Mouse (Mus musculus): ENCODE measurements around the gene Nkain2.

Nkain2 gene

DNA sequence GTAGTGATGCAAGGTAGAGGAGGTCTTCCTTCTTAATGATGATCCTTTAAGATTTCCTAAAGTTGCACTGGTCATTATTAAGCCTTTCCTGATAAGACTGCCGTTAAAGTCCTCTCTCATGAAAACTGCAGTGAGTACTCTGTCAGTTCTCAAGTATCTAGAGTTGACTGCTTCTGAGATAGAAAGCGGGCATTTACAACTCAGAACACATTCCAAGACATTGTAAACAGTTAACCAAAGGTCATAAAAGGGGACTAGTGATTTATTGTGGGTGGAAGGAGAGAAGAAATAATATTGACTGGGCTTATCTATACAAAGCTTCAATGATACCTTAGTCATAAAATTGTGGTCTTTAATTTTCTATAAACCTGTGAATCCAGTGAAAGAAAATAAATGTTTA is 990.8 kb downstream of the Nkain2 start:
- in situ Hi-C loops (cut with MboI; ENCODE audit: low pct_unique_long_range_greater_than_20kb in 1 of 2, low sequenced_read_pairs in 2 of 2, unreplicated experiment in 1 of 2) = no loop called here

DNA sequence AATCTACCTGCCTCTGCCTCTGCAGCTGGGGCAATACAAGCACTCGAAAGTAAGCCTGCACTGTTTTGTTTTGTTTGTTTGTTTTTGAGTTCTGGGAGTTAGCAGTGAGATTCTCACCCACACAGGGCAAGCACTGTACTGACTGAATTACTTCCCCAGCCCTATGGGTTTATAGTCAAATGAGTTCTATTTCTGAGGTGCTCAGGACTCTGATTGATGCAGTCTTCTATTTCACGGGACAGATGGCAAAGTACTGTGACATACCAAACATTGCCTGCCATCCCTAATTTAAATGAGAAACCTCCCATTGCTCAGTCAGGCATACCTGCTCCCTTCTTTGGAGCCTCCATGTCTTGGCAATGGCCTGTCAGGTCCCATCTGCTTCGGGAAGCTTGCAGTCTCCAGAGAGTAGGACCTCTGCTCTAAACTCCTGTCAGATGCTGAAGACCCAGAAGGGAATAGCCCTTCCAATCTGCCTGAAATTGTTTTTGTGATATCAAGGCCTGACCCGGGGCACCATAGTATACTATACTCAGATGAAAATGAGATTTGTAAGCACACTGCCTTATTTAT is 1016.9 kb downstream of the Nkain2 start:
- in situ Hi-C loops (cut with MboI; ENCODE audit: low pct_unique_long_range_greater_than_20kb in 1 of 2, low sequenced_read_pairs in 2 of 2, unreplicated experiment in 1 of 2) = no loop called here

DNA sequence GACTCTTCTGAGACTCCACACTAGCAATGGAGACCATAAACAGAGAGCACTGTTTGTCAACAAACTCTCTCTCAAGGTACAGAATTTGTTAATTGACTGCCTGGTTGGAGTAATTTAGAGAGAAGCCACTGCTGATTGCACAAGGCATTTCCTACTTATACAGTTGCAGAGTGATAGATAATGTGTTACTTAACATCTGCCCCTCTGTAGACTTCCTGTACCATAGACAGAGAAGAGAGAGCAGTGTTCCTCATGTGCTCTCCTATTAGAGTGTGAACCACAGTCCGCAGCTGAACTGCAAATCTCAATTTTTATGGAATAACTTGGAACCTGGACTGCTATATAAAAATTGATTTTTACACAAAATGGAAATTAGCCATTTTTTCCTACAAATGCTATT is 1022.0 kb downstream of the Nkain2 start:
- in situ Hi-C loops (cut with MboI; ENCODE audit: low pct_unique_long_range_greater_than_20kb in 1 of 2, low sequenced_read_pairs in 2 of 2, unreplicated experiment in 1 of 2) = no loop called here

DNA sequence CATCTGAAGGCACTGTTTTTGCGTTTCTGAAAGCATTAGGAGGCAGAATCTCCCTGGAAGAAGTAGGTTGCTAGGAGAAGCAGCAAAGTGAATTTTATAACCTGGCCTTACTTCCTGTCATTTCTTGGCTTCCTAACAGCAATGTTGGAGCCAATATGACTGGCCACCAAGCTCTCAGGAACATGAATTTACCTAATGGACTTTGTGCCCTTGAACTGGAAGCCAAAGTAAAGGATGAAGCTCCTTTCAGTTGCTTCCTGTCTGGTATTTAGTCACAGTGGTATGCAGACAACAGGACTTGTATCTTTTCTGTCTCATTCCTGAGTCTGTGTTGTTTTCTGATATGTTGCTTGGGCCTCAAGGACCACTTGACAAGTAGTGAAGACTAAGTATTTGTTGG is 1063.2 kb downstream of the Nkain2 start:
- in situ Hi-C loops (cut with MboI; ENCODE audit: low pct_unique_long_range_greater_than_20kb in 1 of 2, low sequenced_read_pairs in 2 of 2, unreplicated experiment in 1 of 2) = no loop called here

DNA sequence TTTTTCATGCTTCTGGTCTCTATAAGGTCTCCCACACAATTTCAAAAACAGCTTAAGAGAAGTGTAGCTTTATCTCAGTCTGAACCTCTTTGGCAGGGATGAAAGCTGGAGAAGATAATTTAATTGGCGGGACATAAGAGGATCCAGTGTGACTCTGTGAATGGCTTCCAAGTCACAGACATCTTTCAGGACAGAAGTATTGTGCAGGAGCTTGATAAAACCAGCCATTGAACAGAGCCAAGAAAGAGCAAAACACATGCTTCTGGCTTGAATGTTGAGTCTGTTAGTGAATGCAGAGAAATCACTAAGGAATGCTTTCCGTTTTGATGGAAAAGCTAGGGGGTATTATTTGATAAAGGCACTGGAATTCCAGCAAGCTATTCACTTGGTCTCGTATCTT is 1077.7 kb downstream of the Nkain2 start:
- in situ Hi-C loops (cut with MboI; ENCODE audit: low pct_unique_long_range_greater_than_20kb in 1 of 2, low sequenced_read_pairs in 2 of 2, unreplicated experiment in 1 of 2) = no loop called here

GRCm38 (mm10) chr10:31742443-31743057 is 1147.7 kb downstream of the Nkain2 start:
- in situ Hi-C loops (cut with MboI; ENCODE audit: low pct_unique_long_range_greater_than_20kb in 1 of 2, low sequenced_read_pairs in 2 of 2, unreplicated experiment in 1 of 2) = no loop called here

GRCm38 (mm10) chr10:31728036-31728435 is 1162.2 kb downstream of the Nkain2 start:
- in situ Hi-C loops (cut with MboI; ENCODE audit: low pct_unique_long_range_greater_than_20kb in 1 of 2, low sequenced_read_pairs in 2 of 2, unreplicated experiment in 1 of 2) = no loop called here

DNA sequence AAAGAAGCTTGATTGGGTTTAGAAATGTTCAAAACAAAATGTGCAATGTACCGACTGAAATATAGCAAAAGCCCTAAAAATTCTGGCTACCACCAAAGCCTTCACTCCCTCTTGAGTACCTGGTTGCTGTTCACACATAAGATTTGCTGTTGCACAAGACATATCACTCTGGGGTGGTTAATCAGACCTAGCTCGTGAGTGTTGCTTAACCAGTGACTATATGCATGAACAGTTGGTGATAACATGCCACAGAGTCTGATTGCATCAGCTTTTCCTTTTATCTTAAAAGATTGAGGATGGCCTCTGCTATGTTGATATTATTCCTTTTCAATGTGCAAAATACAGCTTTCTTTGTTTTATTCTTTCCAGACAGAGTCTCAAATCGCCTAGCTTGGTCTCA is 1243.0 kb downstream of the Nkain2 start:
- in situ Hi-C loops (cut with MboI; ENCODE audit: low pct_unique_long_range_greater_than_20kb in 1 of 2, low sequenced_read_pairs in 2 of 2, unreplicated experiment in 1 of 2) = no loop called here

GRCm38 (mm10) chr10:31646083-31646482 is 1244.2 kb downstream of the Nkain2 start:
- in situ Hi-C loops (cut with MboI; ENCODE audit: low pct_unique_long_range_greater_than_20kb in 1 of 2, low sequenced_read_pairs in 2 of 2, unreplicated experiment in 1 of 2) = no loop called here

All from mouse embryonic stem cell (cell line).